Mouse (Mus musculus): ENCODE results near the gene C330007P06Rik. TPM values are rescaled to one million over a fixed set of nuclear protein-coding genes. Genes with fewer than 3 reads are reported as not detected.

The C330007P06Rik gene
- polyA plus RNA-seq, 2 experiments, result 21.1 to 34.6 TPM

GRCm38 (mm10) chrX:36874704-36875128 lies 805 bp upstream of the C330007P06Rik start:
- ATAC-seq (ENCODE audit: low FRiP score, low read depth), result no peak
- Histone ChIP-seq H3K36me3 (ENCODE audit: control insufficient read depth, insufficient read depth, low read length) (no peaks in the 10 kb centered on the region), H3K27ac (replicated peaks; ENCODE audit: low read depth, low read length) (peak overlapping the region; percentile 79), H3K4me2 (replicated peaks; ENCODE audit: low read depth, low read length, severe bottlenecking) (peak overlapping the region; percentile 47), H3K27me3 (ENCODE audit: control insufficient read depth, insufficient read depth, low read length) (no peaks in the 10 kb centered on the region), H3K4me1 (ENCODE audit: control insufficient read depth, insufficient read depth, low read length) (peaks cover 3% of the 10 kb centered on the region; the same call in 1 of the 2 replicates), H3K9ac (ENCODE audit: low read depth, low read length, severe bottlenecking) (peak overlapping the region; percentile 69), H3K4me3 (replicated peaks; ENCODE audit: low read length) (peak overlapping the region; percentile 66), H3K9me3 (ENCODE audit: control insufficient read depth, low read length) (no peaks in the 10 kb centered on the region)
- TF ChIP-seq POLR2A (IDR thresholded peaks at IDR 0.05; ENCODE audit: borderline replicate concordance, extremely low read depth, insufficient read depth, insufficient read length), result no peak
- DNase-seq (ENCODE audit: low spot score), result peak; percentile 5
- WGBS, result 11% methylated on average over 15 of the region's 36 CpGs

- WGBS, result 23% methylated on average over 41 of the region's 57 CpGs
- no peaks in the 10 kb centered on the region for H3K36me3 ChIP-seq (ENCODE audit: control insufficient read depth, insufficient read depth, low read length)
- H3K9ac ChIP-seq (ENCODE audit: low read depth, low read length, severe bottlenecking), result peak overlapping the region; percentile 69
- peak overlapping the region; percentile 66 for H3K4me3 ChIP-seq (replicated peaks; ENCODE audit: low read length)
- no peaks in the 10 kb centered on the region for H3K9me3 ChIP-seq (ENCODE audit: control insufficient read depth, low read length)
- peak; percentile 80; the same call in 1 of the 2 replicates for TF ChIP-seq POLR2A (IDR thresholded peaks at IDR 0.05; ENCODE audit: borderline replicate concordance, extremely low read depth, insufficient read depth, insufficient read length)
- DNase-seq (ENCODE audit: low spot score) (peak; percentile 86), ATAC-seq (ENCODE audit: low FRiP score, low read depth) (peak; percentile 98)
- no peaks in the 10 kb centered on the region for H3K27me3 ChIP-seq (ENCODE audit: control insufficient read depth, insufficient read depth, low read length)
- peaks cover 3% of the 10 kb centered on the region; the same call in 1 of the 2 replicates for H3K4me1 ChIP-seq (ENCODE audit: control insufficient read depth, insufficient read depth, low read length)
- H3K27ac ChIP-seq (replicated peaks; ENCODE audit: low read depth, low read length), result peak overlapping the region; percentile 79
- H3K4me2 ChIP-seq (replicated peaks; ENCODE audit: low read depth, low read length, severe bottlenecking), result peak overlapping the region; percentile 47
These were observed 326 bp upstream of the C330007P06Rik start for GRCm38 (mm10) chrX:36874178-36874696.

DNA sequence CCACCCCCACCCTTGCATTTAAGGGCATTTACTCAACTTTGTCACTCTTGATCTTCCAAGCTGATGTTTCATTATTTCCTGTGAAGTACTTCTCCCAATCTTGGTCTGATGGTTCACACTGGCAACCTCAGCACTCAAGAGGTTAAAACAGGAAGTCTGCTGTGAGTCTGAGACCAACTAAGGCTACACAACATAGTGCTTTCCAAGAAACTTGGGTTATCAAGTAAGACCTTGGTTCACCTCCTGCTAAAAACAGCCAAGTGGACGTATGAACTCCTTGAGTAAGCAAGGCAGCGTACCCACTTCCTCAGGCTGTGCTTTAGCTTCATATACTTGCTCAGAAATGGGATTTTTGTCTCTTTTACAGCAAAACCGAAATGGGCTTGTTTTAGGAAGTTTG lies 3.5 kb downstream of the C330007P06Rik start:
- H3K4me2 ChIP-seq (replicated peaks; ENCODE audit: low read depth, low read length, severe bottlenecking), result no peak overlapping the region
- H3K27me3 ChIP-seq (ENCODE audit: control insufficient read depth, insufficient read depth, low read length), result no peaks in the 10 kb centered on the region
- H3K9me3 ChIP-seq (ENCODE audit: control insufficient read depth, low read length), result no peaks in the 10 kb centered on the region
- no peak overlapping the region for H3K4me3 ChIP-seq (replicated peaks; ENCODE audit: low read length)
- no peak for ATAC-seq (ENCODE audit: low FRiP score, low read depth)
- no peak overlapping the region for H3K27ac ChIP-seq (replicated peaks; ENCODE audit: low read depth, low read length)
- TF ChIP-seq POLR2A (IDR thresholded peaks at IDR 0.05; ENCODE audit: borderline replicate concordance, extremely low read depth, insufficient read depth, insufficient read length), result no peak
- H3K9ac ChIP-seq (ENCODE audit: low read depth, low read length, severe bottlenecking), result no peak overlapping the region
- WGBS, result 80% methylated on average over 3 of the region's 3 CpGs
- no peak for DNase-seq (ENCODE audit: low spot score)
- peaks cover 2% of the 10 kb centered on the region; the same call in 1 of the 2 replicates for H3K4me1 ChIP-seq (ENCODE audit: control insufficient read depth, insufficient read depth, low read length)
- no peaks in the 10 kb centered on the region for H3K36me3 ChIP-seq (ENCODE audit: control insufficient read depth, insufficient read depth, low read length)

- no peak for ATAC-seq (ENCODE audit: low FRiP score, low read depth)
- no peak for DNase-seq (ENCODE audit: low spot score)
These were observed 9.1 kb downstream of the C330007P06Rik start for GRCm38 (mm10) chrX:36864609-36865328.

GRCm38 (mm10) chrX:36863766-36864608 lies 9.9 kb downstream of the C330007P06Rik start:
- Histone ChIP-seq H3K9ac (ENCODE audit: low read depth, low read length, severe bottlenecking) (peak overlapping the region; percentile 49), H3K9me3 (ENCODE audit: control insufficient read depth, low read length) (no peaks in the 10 kb centered on the region), H3K27me3 (ENCODE audit: control insufficient read depth, insufficient read depth, low read length) (no peaks in the 10 kb centered on the region), H3K27ac (replicated peaks; ENCODE audit: low read depth, low read length) (no peak overlapping the region), H3K4me3 (replicated peaks; ENCODE audit: low read length) (peak overlapping the region; percentile 40), H3K4me2 (replicated peaks; ENCODE audit: low read depth, low read length, severe bottlenecking) (peak overlapping the region; percentile 47), H3K4me1 (ENCODE audit: control insufficient read depth, insufficient read depth, low read length) (no peaks in the 10 kb centered on the region), H3K36me3 (ENCODE audit: control insufficient read depth, insufficient read depth, low read length) (no peaks in the 10 kb centered on the region)
- DNase-seq (ENCODE audit: low spot score) (peak; percentile 82), ATAC-seq (ENCODE audit: low FRiP score, low read depth) (peak; percentile 89)
- TF ChIP-seq POLR2A (IDR thresholded peaks at IDR 0.05; ENCODE audit: borderline replicate concordance, extremely low read depth, insufficient read depth, insufficient read length), result no peak
- WGBS, result 21% methylated on average over 40 of the region's 44 CpGs

More at GRCm38 (mm10) chrX:36864609-36865328, 9.1 kb downstream of the C330007P06Rik start:
- Histone ChIP-seq H3K36me3 (ENCODE audit: control insufficient read depth, insufficient read depth, low read length) (no peaks in the 10 kb centered on the region), H3K27me3 (ENCODE audit: control insufficient read depth, insufficient read depth, low read length) (no peaks in the 10 kb centered on the region), H3K27ac (replicated peaks; ENCODE audit: low read depth, low read length) (no peak overlapping the region), H3K4me1 (ENCODE audit: control insufficient read depth, insufficient read depth, low read length) (no peaks in the 10 kb centered on the region), H3K9ac (ENCODE audit: low read depth, low read length, severe bottlenecking) (no peak overlapping the region), H3K9me3 (ENCODE audit: control insufficient read depth, low read length) (no peaks in the 10 kb centered on the region), H3K4me2 (replicated peaks; ENCODE audit: low read depth, low read length, severe bottlenecking) (peak overlapping the region; percentile 30), H3K4me3 (replicated peaks; ENCODE audit: low read length) (peak overlapping the region; percentile 40)
- TF ChIP-seq POLR2A (IDR thresholded peaks at IDR 0.05; ENCODE audit: borderline replicate concordance, extremely low read depth, insufficient read depth, insufficient read length), result no peak
- 49% methylated on average over 8 of the region's 8 CpGs for WGBS
